Mouse (Mus musculus): ENCODE data around the gene Gm10352. TPM values are rescaled to one million over a fixed set of nuclear protein-coding genes. Genes with fewer than 3 reads are reported as not detected.
"Not testable (repeated sequence)": the region's sequence is repeated elsewhere in the genome, so short reads cannot be mapped to it uniquely, and the experiment has no call there.

Gm10352 gene
- polyA plus RNA-seq (2016; fragmentation: Nextera tagmentation; extraction: Ambion mirVana) = 0.17 TPM in 1 of 2 replicates, not detected in the other

DNA sequence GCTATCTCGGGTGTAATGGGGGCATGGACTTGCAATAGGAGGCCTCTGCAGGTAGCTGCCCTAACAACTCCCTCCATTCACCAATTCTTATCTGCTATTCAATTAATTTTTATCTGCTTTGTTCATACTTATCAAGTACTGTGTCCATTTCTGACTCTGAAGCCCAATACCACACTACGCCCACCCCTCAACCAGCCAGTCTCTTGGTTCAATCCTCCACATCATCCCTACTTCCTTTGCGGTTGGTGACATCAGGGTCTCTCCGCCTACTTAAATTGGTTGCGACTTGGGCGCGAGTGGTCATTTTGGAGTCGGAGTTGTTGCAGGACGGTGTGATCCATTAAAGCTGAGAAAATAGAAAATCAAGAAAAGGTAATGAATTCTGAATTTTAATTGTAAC lies at the start of gene Gm10352:
Gene Gm10352, plus strand, starts transcription at position 301 of the 400 bp plus-strand sequence.
- not testable (repeated sequence) for H3K4me3 ChIP-seq; H3K27ac ChIP-seq; H3K9me3 ChIP-seq; H3K4me1 ChIP-seq; DNase-seq (ENCODE audit: extremely low spot score, low spot score); H3K36me3 ChIP-seq (replicated peaks); H3K27me3 ChIP-seq (ENCODE audit: poor library complexity, severe bottlenecking)
- no CpG with 5 or more reads among the region's 9 CpGs for WGBS

DNA sequence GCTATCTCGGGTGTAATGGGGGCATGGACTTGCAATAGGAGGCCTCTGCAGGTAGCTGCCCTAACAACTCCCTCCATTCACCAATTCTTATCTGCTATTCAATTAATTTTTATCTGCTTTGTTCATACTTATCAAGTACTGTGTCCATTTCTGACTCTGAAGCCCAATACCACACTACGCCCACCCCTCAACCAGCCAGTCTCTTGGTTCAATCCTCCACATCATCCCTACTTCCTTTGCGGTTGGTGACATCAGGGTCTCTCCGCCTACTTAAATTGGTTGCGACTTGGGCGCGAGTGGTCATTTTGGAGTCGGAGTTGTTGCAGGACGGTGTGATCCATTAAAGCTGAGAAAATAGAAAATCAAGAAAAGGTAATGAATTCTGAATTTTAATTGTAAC lies 31.5 kb downstream of the Gm10352 start, which contains the start of gene Gm29289:
Gene Gm29289, plus strand, starts transcription at position 301 of the 400 bp plus-strand sequence.
- not testable (repeated sequence) for H3K4me3 ChIP-seq; H3K4me1 ChIP-seq; H3K36me3 ChIP-seq (replicated peaks); H3K27me3 ChIP-seq (ENCODE audit: poor library complexity, severe bottlenecking); H3K9me3 ChIP-seq; DNase-seq (ENCODE audit: extremely low spot score, low spot score); H3K27ac ChIP-seq
- no CpG with 5 or more reads among the region's 9 CpGs for WGBS

Other genes with a start within 250 kb of the Gm10352 start
- not detected in 2 replicates for gene Sry, start 237.3 kb upstream of the Gm10352 start, polyA plus RNA-seq (2016; fragmentation: Nextera tagmentation; extraction: Ambion mirVana)
- not detected in 2 replicates for gene H2al2b, start 180.3 kb upstream of the Gm10352 start, polyA plus RNA-seq (2016; fragmentation: Nextera tagmentation; extraction: Ambion mirVana)
- gene Gm4064, start 104.8 kb upstream of the Gm10352 start, polyA plus RNA-seq (2016; fragmentation: Nextera tagmentation; extraction: Ambion mirVana) = 0.11 TPM in 1 of 2 replicates, not detected in the other
- not detected in 2 replicates for gene Rbmy, start 70.3 kb upstream of the Gm10352 start, polyA plus RNA-seq (2016; fragmentation: Nextera tagmentation; extraction: Ambion mirVana)
- not detected in 2 replicates for gene Gm10256, start 70.3 kb upstream of the Gm10352 start, polyA plus RNA-seq (2016; fragmentation: Nextera tagmentation; extraction: Ambion mirVana)
- gene Gm29289, start 31.6 kb downstream of the Gm10352 start, polyA plus RNA-seq (2016; fragmentation: Nextera tagmentation; extraction: Ambion mirVana) = not detected in 2 replicates